Mouse (Mus musculus): Measurements from ENCODE around the gene Olfr172. TPM values are rescaled to one million over a fixed set of nuclear protein-coding genes. Genes with fewer than 3 reads are reported as not detected.

Gene Olfr172
- polyA plus RNA-seq (2014; fragmentation: Illumina TruSeq; extraction: RNeasy Lipid Tissue Mini Kit (QIAGEN cat#74804); ENCODE audit: low read depth, low replicate concordance) = not detected

GRCm38 (mm10) chr16:58763076-58763475, at the start of gene Olfr172:
Olfr172 (minus strand) TSS chr16:58763176.

GRCm38 (mm10) chr16:58800168-58800567, 37.2 kb upstream of the Olfr172 start, which contains the start of gene Olfr173:
Olfr173 (minus strand) TSS chr16:58800268.

GRCm38 (mm10) chr16:58727477-58728131, 35.4 kb downstream of the Olfr172 start, which contains the start of gene Cldnd1:
Cldnd1 (plus strand) TSS chr16:58727910.

GRCm38 (mm10) chr16:58718666-58719120, 44.3 kb downstream of the Olfr172 start, which contains the start of gene Gpr15:
Gpr15 (minus strand) TSS chr16:58719070.

Other genes with a start within 250 kb of the Olfr172 start
- gene St3gal6, start 238.9 kb downstream of the Olfr172 start, polyA plus RNA-seq (2014; fragmentation: Illumina TruSeq; extraction: RNeasy Lipid Tissue Mini Kit (QIAGEN cat#74804); ENCODE audit: low read depth, low replicate concordance) = 45.2 TPM
- gene Gm813, start 146.2 kb downstream of the Olfr172 start, polyA plus RNA-seq (2014; fragmentation: Illumina TruSeq; extraction: RNeasy Lipid Tissue Mini Kit (QIAGEN cat#74804); ENCODE audit: low read depth, low replicate concordance) = not detected
- not detected for gene E330017A01Rik, start 124.4 kb downstream of the Olfr172 start, polyA plus RNA-seq (2014; fragmentation: Illumina TruSeq; extraction: RNeasy Lipid Tissue Mini Kit (QIAGEN cat#74804); ENCODE audit: low read depth, low replicate concordance)
- gene Cpox, start 92.9 kb downstream of the Olfr172 start, polyA plus RNA-seq (2014; fragmentation: Illumina TruSeq; extraction: RNeasy Lipid Tissue Mini Kit (QIAGEN cat#74804); ENCODE audit: low read depth, low replicate concordance) = 37.1 TPM
- gene Gpr15, start 44.1 kb downstream of the Olfr172 start, polyA plus RNA-seq (2014; fragmentation: Illumina TruSeq; extraction: RNeasy Lipid Tissue Mini Kit (QIAGEN cat#74804); ENCODE audit: low read depth, low replicate concordance) = not detected
- 39.5 TPM for gene Cldnd1, start 35.3 kb downstream of the Olfr172 start, polyA plus RNA-seq (2014; fragmentation: Illumina TruSeq; extraction: RNeasy Lipid Tissue Mini Kit (QIAGEN cat#74804); ENCODE audit: low read depth, low replicate concordance)
- not detected for gene Olfr173, start 37.1 kb upstream of the Olfr172 start, polyA plus RNA-seq (2014; fragmentation: Illumina TruSeq; extraction: RNeasy Lipid Tissue Mini Kit (QIAGEN cat#74804); ENCODE audit: low read depth, low replicate concordance)
- not detected for gene Olfr175-ps1, start 63.6 kb upstream of the Olfr172 start, polyA plus RNA-seq (2014; fragmentation: Illumina TruSeq; extraction: RNeasy Lipid Tissue Mini Kit (QIAGEN cat#74804); ENCODE audit: low read depth, low replicate concordance)
- gene Olfr177, start 111.6 kb upstream of the Olfr172 start, polyA plus RNA-seq (2014; fragmentation: Illumina TruSeq; extraction: RNeasy Lipid Tissue Mini Kit (QIAGEN cat#74804); ENCODE audit: low read depth, low replicate concordance) = not detected
- gene Olfr178, start 128.9 kb upstream of the Olfr172 start, polyA plus RNA-seq (2014; fragmentation: Illumina TruSeq; extraction: RNeasy Lipid Tissue Mini Kit (QIAGEN cat#74804); ENCODE audit: low read depth, low replicate concordance) = not detected
- gene Olfr181, start 165.6 kb upstream of the Olfr172 start, polyA plus RNA-seq (2014; fragmentation: Illumina TruSeq; extraction: RNeasy Lipid Tissue Mini Kit (QIAGEN cat#74804); ENCODE audit: low read depth, low replicate concordance) = not detected
- not detected for gene Olfr180, start 166.2 kb upstream of the Olfr172 start, polyA plus RNA-seq (2014; fragmentation: Illumina TruSeq; extraction: RNeasy Lipid Tissue Mini Kit (QIAGEN cat#74804); ENCODE audit: low read depth, low replicate concordance)
- gene Olfr183, start 232.2 kb upstream of the Olfr172 start, polyA plus RNA-seq (2014; fragmentation: Illumina TruSeq; extraction: RNeasy Lipid Tissue Mini Kit (QIAGEN cat#74804); ENCODE audit: low read depth, low replicate concordance) = not detected